Mouse (Mus musculus) thymus, postnatal 25 days (tissue): ENCODE measurements around the gene Kat2b.
"Not testable (repeated sequence)": the region's sequence is repeated elsewhere in the genome, so short reads cannot be mapped to it uniquely, and the experiment has no call there.

ENCODE experiments used
- DNase-seq: peaks from one replicate; pipeline ENCODE4 v3.0.0; 2022

Gene Kat2b

GRCm38 (mm10) chr17:53566161-53566918 is at the start of gene Kat2b:
Gene Kat2b (plus strand): TSS chr17:53566861.
- DNase-seq, result peak; percentile 35

GRCm38 (mm10) chr17:53519364-53519763 is 47.3 kb upstream of the Kat2b start:
- no peak for DNase-seq

- DNase-seq, result no peak
These were observed 46.2 kb upstream of the Kat2b start for GRCm38 (mm10) chr17:53520509-53520908.

- DNase-seq, result no peak
These were observed 38.6 kb upstream of the Kat2b start for GRCm38 (mm10) chr17:53528034-53528433.

- peak; percentile 9 for DNase-seq
These were observed 35.5 kb upstream of the Kat2b start for GRCm38 (mm10) chr17:53531160-53531559.

GRCm38 (mm10) chr17:53532425-53532824 is 34.2 kb upstream of the Kat2b start:
- DNase-seq, result no peak

GRCm38 (mm10) chr17:53539351-53539750 is 27.3 kb upstream of the Kat2b start, which contains the start of gene Pp2d1:
Gene Pp2d1 (minus strand): TSS chr17:53539451.
- not testable (repeated sequence) for DNase-seq

GRCm38 (mm10) chr17:53542536-53542935 is 24.1 kb upstream of the Kat2b start:
- DNase-seq, result no peak

- no peak for DNase-seq
These were observed 22.9 kb upstream of the Kat2b start for GRCm38 (mm10) chr17:53543591-53544324.

- no peak for DNase-seq
These were observed 15.1 kb upstream of the Kat2b start for GRCm38 (mm10) chr17:53551306-53552299.

- DNase-seq, result peak; percentile 14
These were observed 12.6 kb upstream of the Kat2b start for GRCm38 (mm10) chr17:53554088-53554487.

GRCm38 (mm10) chr17:53554813-53555212 is 11.8 kb upstream of the Kat2b start:
- no peak for DNase-seq

- no peak for DNase-seq
These were observed 9.2 kb upstream of the Kat2b start for GRCm38 (mm10) chr17:53557443-53557842.

- DNase-seq, result no peak
These were observed 7.0 kb upstream of the Kat2b start for GRCm38 (mm10) chr17:53559646-53560045.

- DNase-seq, result no peak
These were observed 5.1 kb upstream of the Kat2b start for GRCm38 (mm10) chr17:53561458-53562029.

- no peak for DNase-seq
These were observed 1.8 kb upstream of the Kat2b start for GRCm38 (mm10) chr17:53564837-53565236.

- DNase-seq, result peak; percentile 81
These were observed 271 bp downstream of the Kat2b start for GRCm38 (mm10) chr17:53566919-53567345.

GRCm38 (mm10) chr17:53567346-53568101 is 863 bp downstream of the Kat2b start:
- DNase-seq, result peak; percentile 74

GRCm38 (mm10) chr17:53568118-53568517 is 1.5 kb downstream of the Kat2b start:
- peak; percentile 90 for DNase-seq

GRCm38 (mm10) chr17:53568734-53569386 is 2.2 kb downstream of the Kat2b start:
- no peak for DNase-seq

GRCm38 (mm10) chr17:53569829-53570228 is 3.2 kb downstream of the Kat2b start:
- DNase-seq, result peak; percentile 81
